ENCODE assay signal across 8 mouse cellular contexts in genomic region chr6:145075548-145076224, GRCm38 (mm10). TPM values are rescaled to one million over a fixed set of nuclear protein-coding genes. Genes with fewer than 3 reads are reported as not detected.
DNase-seq lines count a peak whose midpoint lies in the region; ATAC-seq lines count a peak whose summit lies in the region.

Gene Bcat1, minus strand, starts transcription at chr6:145076184.

- peak; percentile 66 for ATAC-seq in CD4-positive, CD25-positive, alpha-beta regulatory T cell, adult 4 months
- ATAC-seq in heart, embryonic 13.5 days (ENCODE audit: extremely low read depth, insufficient number of reproducible peaks, low FRiP score, low TSS enrichment): no peak

- peak within 1 kb of the TSS; percentile 58 for H3K9ac ChIP-seq in heart, embryonic 13.5 days

- under 1% methylated on average over 39 of the region's 39 CpGs for WGBS in heart, embryonic 13.5 days

- peaks cover 14% of the 10 kb centered on the region for H3K4me1 ChIP-seq in heart, embryonic 13.5 days
- peaks cover 16% of the 10 kb centered on the region for H3K4me1 ChIP-seq in megakaryocyte, embryonic 14.5 days

- H3K27ac ChIP-seq in heart, embryonic 13.5 days (replicated peaks): no peak within 1 kb of the TSS

- no peaks in the 10 kb centered on the region for H3K9me3 ChIP-seq in heart, embryonic 13.5 days
- H3K9me3 ChIP-seq in megakaryocyte, embryonic 14.5 days: no peaks in the 10 kb centered on the region

- peak within 1 kb of the TSS; percentile 55 for H3K4me3 ChIP-seq in heart, embryonic 13.5 days
- H3K4me3 ChIP-seq in megakaryocyte, embryonic 14.5 days (replicated peaks): peak within 1 kb of the TSS; percentile 92

- H3K4me2 ChIP-seq in heart, embryonic 13.5 days: peak within 1 kb of the TSS; percentile 79

- H3K36me3 ChIP-seq in heart, embryonic 13.5 days: no peaks in the 10 kb centered on the region
- H3K36me3 ChIP-seq in megakaryocyte, embryonic 14.5 days (replicated peaks; ENCODE audit: low read length): no peaks in the 10 kb centered on the region
- H3K36me3 ChIP-seq in splenic B cell, adult 2 months (ENCODE audit: control insufficient read depth, insufficient read depth, low read length, poor library complexity, severe bottlenecking): no peaks in the 10 kb centered on the region

- peak; percentile 84 for DNase-seq in heart, adult 11 months
- no peak for DNase-seq in heart, adult 8-10 months (ENCODE audit: low spot score)
- DNase-seq in cerebellum, postnatal 14 days: peak; percentile 46 to 49
- DNase-seq in kidney, postnatal 25 days: peak; percentile 13 to 56
- DNase-seq in splenic B cell, adult 2 months (ENCODE audit: low read depth, low spot score): peak; percentile 44

- H3K27me3 ChIP-seq in heart, embryonic 13.5 days (replicated peaks): peaks cover 48% of the 10 kb centered on the region
- peaks cover 52% of the 10 kb centered on the region for H3K27me3 ChIP-seq in megakaryocyte, embryonic 14.5 days (replicated peaks)
- no peaks in the 10 kb centered on the region for H3K27me3 ChIP-seq in splenic B cell, adult 2 months (ENCODE audit: control insufficient read depth, insufficient read depth, low read length, poor library complexity, severe bottlenecking)

RNA-seq across cellular contexts. Expression of gene Bcat1, which starts in this region (rescaled TPM):
- total RNA-seq in heart, adult 8-10 months (2022): 1 to 10 TPM in 2 of 4 experiments, under 1 TPM in 2; 0.34 to 1.6 (median 1.0) TPM
- polyA plus RNA-seq in CD4-positive, CD25-positive, alpha-beta regulatory T cell, adult 4 months (2017; shearing (Covaris generic)): 10 to 100 TPM in 1 of 2 experiments, 1 to 10 TPM in 1; 9.3 to 10.4 TPM
- 7.3 and 7.6 TPM in 2 replicates for polyA plus RNA-seq in heart, embryonic 13.5 days (2015; fragmentation: Nextera tagmentation; extraction: Ambion mirVana)
- 0.81 TPM in 1 of 2 replicates, not detected in the other for polyA plus RNA-seq in megakaryocyte, embryonic 14.5 days (2012; ENCODE audit: insufficient read depth, low replicate concordance)
